Mouse (Mus musculus): Measurements from ENCODE around the gene Dclk3.

Dclk3 gene

DNA sequence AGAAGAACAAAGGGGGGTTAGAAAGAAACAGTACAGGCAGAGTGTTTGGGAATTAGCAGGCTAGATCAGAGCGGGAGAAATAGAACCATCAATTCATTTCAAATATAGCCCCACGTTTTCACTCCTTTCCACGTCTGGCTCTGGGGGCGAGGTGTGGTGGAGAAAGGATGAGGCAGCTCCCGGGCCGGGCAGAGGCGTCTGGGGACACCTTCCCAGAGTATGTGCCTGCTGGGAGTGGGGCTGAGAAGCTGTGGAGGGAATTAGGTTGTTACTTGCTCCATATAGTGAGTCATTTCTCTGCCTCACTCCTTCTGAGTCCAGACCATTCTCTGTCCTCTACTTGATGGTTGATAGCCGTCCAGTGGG lies 938 bp downstream of the Dclk3 start:
- no peak for DNase-seq (ENCODE audit: low spot score in 2 of 2)

DNA sequence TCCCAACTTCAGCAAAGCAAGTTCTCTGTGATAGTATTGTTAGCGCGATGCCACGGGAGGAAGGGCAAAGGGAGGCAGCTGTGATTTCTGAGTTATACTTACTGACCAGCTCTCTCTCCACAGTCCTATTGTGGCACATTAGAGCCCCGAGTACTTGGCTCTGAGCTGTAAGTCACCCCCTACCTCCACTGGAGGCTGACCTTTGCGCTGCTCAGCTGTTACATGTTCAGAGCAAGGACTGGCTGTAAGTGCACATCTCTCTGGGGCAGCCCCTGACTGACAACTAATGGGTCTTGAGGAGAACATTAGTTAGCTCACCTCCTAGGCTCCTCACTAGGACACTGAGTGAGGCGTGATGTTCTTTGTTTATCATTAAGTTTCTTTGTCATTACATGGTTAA lies 1.6 kb downstream of the Dclk3 start:
- no peak for DNase-seq (ENCODE audit: low spot score in 2 of 2)

DNA sequence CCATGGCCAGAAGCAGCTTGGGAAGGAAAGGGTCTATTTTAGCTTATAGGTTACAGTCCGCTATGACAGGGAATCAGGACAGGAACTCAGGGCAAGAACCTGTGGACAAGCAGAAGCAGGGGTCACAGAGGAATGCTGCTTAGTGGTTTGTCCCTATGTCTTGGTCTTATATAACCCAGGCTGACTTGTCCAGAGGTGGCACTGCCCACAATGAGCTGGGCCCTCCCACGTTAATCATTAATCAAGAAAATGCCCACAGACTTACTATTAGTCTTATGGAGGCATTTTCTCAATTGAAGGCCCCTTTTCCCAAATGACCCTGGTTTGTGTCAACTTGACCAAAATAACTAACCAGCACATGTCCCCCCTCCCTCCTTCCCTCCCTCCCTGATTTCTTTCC lies 2.3 kb downstream of the Dclk3 start:
- DNase-seq (ENCODE audit: low spot score in 2 of 2): no peak

DNA sequence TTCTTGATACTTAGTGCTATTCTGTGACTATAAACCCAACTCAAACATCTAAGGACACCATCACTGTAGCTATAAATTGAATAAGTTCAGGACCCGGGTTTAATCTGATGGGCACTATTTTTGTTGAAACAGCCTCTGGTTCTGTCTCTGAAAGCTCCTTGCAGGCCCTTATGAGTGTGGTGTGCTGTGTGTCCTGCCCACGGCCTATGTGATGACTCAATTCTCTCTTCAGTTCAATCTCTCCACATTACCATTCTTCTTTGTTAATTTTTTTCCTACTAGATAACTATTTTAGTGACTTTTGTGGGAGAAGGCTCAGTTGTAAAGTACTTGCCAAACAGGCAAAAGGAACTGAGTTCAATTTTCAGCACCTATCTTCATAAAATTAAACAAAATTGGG lies 7.3 kb downstream of the Dclk3 start:
- no peak for DNase-seq (ENCODE audit: low spot score in 2 of 2)

DNA sequence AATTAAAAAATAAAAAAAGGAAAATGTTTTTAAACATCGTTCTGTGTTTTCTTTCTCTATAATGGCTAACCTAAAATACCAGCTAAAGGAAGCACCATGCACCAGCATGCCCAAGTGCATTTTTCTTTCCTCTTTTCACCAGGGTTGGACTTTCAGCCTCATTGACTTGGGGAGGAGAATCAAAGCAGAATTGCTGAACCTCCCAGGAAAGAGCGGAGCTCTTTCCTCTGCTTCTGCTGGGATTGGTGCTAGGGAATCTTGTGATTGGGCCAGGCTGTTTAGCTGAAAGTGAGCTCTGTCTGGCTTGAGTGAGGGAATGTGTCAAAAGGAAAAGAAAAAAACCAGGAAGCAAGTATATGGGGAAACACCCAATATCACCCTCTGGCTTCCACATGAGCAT lies 10.1 kb downstream of the Dclk3 start:
- no peak for DNase-seq (ENCODE audit: low spot score in 2 of 2)

DNA sequence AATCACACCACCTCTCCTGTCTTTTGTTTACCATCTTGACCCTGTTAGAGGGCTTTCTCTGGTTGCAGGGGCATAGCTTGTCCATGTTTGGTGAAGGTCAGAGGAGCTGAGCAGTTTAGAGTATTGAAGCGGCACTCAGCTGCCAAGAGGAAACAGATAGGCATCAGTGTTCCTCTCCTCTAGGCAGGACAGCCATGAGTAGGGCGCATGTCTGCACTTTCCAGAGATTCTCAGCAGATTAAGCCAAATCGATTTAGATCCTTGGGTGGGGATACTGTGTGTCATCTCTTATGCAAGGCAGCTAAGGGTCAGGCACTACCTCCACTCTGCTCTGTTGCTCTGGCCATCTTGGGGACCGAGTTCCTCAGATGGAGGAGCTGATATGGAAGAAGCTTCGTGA lies 11.0 kb downstream of the Dclk3 start:
- no peak for DNase-seq (ENCODE audit: low spot score in 2 of 2)

DNA sequence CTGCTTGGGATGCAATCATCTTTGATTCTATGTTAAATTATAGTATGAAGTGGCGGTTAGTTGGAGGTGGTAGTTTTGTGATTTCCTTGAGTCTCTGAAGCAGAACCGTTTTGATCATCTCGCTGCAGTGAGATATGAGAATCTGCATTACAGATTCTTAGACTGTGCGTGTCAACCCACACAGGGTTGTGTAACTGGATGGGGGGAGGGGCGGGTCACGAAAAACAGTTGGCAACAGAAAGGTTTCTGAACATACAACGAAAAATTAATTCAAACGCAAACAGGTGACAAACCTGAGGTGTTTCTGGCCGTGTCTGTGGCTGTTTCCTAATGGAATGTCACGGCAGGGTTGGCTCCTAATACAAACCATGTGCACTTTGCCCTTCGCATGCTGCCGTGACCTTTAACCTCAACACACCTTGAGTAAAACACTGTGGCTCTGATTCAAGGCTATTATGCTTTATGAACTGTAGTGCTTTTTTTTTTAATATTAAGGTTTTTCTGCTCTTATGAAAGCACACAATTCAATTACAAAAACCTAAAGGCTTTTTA lies 12.0 kb downstream of the Dclk3 start:
- no peak for DNase-seq (ENCODE audit: low spot score in 2 of 2)

DNA sequence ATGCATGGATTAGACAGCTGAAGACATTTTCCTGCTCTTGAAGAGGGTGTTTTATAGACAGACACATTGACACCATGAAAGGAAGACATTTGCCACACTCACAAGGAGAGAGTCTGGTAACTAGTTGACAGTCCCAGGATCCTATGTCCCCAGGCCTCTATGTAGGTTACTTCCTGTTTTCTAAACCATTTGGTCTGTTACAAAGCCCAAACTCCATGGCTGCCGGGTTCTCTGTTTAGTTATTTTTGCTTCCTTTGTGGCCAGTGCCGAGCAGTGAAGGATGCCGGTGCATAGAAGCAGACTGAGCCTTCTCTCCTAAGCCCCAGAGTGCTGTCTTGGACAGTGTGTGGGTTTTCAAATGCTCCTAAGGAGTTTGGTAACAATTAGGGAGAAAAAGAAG lies 15.0 kb downstream of the Dclk3 start:
- no peak for DNase-seq (ENCODE audit: low spot score in 2 of 2)

DNA sequence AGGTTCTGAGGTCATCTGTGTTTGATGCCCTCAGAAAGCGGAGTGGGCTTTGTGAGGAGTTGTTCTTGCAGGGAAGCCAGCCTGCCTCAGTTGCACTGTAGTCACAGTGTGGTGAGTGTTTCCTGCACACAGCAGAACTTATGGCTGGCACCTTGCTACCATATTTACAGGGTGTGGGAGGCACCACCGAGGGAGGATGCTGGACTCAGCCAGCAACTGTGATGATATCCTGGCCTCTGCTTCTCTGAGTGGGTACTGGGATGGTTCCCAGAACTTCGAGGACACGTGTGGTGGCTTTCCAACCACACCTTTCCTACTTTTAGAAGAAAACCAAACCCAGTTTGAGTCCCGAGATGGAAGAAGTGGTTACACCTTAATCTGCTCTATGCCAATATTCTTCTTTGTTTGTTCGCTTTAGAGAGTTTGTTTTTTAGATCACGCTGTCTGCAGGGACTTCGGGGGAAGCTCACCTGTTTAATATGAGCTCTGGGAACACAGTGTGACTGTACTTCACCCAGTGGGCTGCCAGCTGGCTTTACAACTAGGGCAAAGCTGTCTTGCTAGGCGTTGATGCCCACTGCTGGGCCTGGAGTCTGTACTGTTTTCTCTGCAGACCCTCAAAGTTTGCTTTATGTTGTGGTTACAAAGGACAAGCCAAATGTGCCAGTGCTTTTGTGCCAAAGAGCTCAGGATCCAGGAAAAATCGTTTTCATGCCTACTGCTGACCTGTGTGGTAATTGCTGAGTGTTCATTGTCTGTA lies 18.5 kb downstream of the Dclk3 start:
- no peak for DNase-seq (ENCODE audit: low spot score in 2 of 2)

DNA sequence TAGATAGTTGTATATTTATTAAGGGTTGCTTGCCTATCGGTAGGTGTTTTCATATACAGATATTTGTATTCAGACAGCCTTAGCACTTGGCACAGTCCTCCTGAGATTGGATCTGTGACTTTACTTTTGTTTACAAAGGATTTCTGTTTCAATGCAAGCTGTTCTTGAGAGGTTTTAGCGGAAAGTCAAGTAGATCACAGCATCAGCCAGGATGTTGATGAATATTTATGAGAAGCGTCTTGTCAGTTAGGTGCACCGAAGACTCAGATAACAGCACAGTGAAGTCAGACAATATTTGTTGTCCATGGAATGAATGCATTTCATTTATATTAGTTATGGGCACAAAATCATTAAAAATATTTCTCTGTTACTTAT lies 19.0 kb downstream of the Dclk3 start:
- DNase-seq (ENCODE audit: low spot score in 2 of 2): no peak

DNA sequence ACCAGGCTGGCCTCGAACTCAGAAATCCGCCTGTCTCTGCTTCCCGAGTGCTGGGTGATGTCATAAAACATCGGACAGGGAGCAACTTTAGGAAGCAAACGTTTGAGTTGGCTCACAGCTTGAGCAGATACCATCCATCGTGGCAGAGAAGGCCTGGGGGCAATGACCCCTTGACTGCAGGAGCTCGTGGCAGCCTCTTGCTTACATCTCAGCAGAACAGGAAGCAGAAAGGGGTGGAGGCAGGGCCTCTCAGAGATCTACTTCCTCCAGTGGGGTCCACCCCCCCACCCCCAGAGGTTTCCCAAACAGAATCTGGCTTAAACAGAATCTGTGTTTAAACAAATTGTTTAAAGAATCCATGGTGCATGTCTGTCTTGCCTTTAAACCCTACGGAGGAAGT lies 20.6 kb downstream of the Dclk3 start:
- DNase-seq (ENCODE audit: low spot score in 2 of 2): no peak

DNA sequence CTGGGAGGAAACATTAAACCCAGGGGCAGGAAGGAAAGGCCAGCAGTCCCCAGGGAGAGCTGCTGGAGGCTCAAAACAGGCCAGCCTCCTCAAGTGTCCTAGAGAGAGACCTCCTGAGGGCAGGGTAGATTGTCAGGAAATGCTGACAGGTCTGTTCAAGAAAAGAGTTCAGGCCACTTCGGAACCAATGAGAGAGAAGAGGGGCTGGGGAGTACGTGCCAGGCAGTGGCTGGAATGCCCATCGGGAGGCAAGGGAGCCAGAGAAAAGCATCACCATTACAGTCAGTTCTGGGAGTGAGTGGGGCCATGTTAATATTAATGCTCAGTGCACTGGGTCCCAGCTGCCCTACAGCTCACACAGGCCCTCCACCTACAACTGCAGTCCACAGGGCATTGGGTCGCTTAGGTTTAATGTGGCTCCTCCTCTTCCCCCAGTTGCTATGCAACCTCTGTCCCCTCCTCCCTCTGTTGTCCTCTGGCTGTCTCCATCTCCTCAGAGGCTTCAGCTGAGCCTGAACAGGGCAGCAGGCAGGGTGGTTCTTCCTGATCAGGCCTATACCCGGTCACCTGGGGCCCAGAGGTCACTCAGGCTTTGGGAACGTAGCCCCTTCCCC lies 21.4 kb downstream of the Dclk3 start:
- DNase-seq (ENCODE audit: low spot score in 2 of 2): no peak

DNA sequence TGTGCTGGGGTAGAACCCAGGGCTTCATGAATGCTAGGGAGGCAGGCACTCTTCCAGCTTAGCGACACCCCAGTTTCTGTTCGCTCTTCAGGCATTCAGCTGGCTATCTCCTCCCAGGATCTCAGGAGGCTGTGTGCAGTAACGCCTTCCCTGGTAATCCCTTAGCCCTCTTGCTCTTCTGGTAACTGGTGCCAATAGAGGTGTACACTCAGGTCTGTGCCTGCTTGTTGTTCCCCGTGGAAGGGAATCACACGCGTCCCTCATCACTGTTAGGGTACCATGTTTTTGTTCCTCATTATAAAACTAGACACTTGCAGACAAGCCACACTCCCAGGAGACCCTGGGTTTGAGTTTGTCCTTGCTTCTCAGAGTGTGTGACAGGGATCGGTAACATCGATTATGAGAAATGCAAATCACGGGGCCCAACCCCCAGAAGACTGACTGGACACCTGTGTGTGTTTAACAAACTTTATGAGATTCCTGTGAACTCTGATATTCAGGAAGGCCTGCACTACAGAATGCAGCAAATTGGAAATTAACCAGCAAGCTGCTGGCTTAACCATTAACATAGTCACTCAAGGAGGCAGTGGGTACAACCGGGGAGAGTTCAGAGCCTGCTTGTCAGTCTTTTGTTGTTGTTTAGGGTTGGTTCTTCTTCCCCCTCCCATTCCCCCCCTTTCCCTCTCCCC lies 22.7 kb downstream of the Dclk3 start:
- no peak for DNase-seq (ENCODE audit: low spot score in 2 of 2)

DNA sequence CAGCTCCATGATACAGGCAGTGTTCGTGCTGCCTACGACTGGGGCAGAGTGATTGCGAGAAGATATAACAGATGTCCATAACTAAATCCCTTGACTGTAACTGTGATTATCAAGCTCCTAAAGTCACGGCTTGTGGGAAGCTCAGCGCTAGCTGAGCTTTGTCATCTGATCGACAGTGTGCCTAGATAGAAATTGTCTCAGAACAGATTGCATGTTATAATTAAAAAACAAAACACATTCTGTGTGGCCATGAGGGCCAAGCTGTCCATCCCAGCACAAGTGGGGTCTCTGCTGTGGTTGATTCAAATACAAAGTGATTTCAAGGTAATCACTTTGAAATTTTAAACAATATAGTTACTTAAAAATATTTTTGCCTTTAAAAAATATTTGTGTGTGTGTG lies 26.8 kb downstream of the Dclk3 start:
- no peak for DNase-seq (ENCODE audit: low spot score in 2 of 2)

DNA sequence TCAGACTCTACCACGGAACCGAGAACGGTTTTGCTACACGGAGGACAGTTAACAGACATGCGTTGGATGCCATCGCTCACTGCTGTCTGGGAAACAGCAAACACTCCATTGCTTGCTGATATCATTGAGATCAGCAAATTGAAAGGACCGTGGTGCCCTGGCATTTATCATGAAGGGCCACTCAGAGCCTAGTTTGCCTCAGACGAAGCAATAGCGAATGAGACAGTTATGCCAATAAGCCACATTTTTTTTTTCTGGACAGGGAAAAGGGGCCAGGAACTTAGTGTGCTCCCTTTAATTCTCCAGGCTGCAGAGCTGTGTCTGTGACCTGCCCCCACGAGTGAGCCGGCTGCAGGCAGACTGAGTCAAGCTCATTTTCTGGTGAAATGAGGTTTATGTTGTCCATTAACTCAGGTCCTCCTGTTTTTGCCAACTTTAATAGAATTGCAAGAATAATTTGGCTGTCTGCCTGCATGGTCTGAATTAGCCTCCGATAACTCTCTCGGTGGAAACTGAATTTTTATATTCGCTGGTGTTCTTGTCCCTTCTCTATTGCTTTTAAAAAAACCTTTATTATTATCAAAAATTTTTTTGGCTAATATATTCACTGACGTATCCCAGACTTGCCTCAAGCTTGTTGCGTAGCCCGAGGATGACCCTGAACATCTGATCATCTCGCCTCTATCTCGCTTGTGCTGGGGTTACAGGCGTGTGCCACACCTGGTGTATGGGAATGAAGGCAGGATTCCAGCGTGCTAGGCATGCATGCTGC lies 35.0 kb downstream of the Dclk3 start:
- no peak for DNase-seq (ENCODE audit: low spot score in 2 of 2)

DNA sequence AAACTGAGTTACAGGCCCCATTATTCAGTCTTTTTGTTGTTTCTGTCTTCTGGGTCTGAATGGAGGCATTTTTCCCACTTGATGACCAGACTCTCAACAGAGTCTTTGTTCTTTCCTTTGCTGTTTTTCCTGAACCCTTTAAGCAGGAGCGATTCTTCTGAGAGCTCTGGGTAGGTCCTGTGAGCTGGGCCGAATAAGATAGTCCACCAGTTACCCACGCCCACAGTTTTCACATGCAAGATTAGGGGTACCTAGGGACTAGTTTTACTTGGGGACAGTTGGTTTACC lies 35.5 kb downstream of the Dclk3 start:
- DNase-seq (ENCODE audit: low spot score in 2 of 2): no peak

DNA sequence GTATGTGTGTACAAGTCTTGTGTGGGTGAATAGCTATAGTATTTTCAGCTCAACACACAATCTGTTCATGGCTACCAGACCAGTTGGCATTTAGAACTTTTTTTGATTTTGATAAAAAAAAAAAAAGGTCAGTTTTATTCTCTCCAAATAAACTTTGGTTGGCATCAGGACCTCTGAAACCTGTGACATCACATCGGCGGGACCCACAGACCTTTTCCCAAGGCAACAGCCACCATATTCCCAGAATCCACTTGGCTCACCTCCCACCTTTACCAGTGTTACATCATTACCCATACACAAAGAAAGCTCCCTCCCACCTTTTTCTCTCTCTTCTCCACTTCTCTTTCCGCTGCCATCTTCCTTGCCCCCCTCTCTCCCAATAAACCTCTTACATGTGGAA lies 36.4 kb downstream of the Dclk3 start:
- DNase-seq (ENCODE audit: low spot score in 2 of 2): no peak

DNA sequence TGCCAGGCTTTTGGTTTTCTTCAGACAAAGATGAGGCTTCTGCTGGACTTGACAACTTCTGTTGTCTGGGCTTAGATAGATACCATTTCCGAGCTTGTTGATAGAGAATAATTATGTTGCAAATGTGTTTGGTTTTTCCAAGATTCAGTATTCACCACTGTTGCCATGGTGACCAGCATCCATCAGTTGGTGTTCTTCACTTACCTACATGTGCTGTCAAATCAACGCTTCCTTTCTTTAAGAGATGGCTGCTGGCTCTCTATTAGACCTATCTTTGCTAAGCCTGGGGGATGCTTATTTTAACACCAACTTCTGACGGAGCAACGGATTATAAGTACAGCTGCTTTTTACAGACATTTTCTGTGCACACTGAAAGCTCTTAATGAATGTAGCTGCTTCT lies 37.1 kb downstream of the Dclk3 start:
- DNase-seq (ENCODE audit: low spot score in 2 of 2): no peak

DNA sequence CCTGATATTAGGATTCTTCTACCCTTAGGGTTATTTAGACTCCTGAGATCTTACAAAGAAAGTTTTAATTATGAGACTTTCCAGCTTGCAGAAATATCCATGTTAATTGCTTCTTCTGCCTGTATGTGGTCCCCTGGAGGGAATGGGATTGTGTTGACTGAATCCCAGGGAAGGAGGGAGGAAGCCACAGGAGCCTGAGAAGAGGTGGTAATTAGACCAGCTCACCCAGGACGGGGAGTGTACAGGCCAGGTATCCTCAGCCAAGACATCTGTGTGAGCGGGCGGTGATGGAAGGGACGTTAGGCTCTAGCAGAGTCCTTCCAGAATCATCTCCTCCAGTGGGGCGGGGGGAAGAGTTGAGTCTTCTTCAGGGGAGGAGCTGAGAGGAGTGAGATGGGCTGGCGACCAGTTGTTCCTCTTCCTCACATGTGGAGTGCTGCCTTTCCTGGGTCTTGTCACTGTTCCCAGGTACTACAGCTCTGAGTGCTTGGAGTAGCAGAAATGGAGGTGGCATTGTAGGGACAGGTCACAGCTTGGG lies 37.7 kb downstream of the Dclk3 start:
- no peak for DNase-seq (ENCODE audit: low spot score in 2 of 2)

DNA sequence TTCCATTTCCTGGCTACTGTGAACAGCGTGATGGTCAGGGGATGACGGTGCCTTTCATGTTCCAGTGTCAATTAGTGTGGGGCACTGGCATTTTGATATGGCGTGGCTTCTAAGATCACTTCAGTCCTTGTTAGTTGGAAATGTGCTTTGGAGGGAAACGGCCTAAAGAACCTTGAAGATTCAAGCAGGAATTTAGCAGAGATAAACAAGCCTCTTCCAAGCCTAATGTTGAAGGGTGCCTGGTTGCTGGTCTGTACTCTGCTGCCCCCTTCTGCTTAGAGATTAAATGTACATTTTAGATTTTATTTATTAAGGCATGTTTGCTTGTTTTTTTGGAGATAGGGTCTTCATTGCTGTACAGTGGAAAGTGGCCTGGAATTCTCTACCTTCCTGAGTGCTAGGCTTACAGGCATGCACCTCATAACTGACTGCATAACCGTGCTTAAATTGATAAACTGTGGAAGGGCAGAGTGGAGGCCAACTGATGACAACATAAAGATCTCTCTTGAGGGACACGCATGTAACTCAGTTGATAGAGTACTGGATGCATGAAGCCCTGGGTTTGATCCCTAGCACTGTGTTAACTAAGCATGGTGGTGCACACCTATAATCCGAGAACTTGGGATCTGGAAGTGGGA lies 40.1 kb downstream of the Dclk3 start:
- no peak for DNase-seq (ENCODE audit: low spot score in 2 of 2)

DNA sequence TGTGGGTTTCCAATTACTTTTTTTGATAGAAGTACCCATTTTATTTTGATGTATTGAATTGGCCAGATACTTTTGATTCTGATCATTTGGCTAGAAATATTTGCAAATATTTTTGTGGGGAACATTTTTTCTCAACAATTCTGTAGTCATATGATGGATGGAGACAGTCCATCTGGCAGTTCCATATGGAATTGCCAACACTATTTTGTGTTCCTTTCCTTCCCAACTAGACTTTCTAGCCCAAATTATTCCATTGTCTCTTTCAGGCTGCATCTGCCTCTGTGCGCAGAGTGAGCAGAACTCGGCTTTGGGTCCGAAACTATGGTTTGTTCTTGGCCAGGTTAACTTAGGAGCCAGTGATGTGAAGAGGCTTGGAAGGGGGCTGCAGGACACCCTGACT lies 42.1 kb downstream of the Dclk3 start:
- no peak for DNase-seq (ENCODE audit: low spot score in 2 of 2)

All from spleen, postnatal 36 days (tissue).